Mouse (Mus musculus): ENCODE data around the gene Aldh3b1.

The Aldh3b1 gene

DNA sequence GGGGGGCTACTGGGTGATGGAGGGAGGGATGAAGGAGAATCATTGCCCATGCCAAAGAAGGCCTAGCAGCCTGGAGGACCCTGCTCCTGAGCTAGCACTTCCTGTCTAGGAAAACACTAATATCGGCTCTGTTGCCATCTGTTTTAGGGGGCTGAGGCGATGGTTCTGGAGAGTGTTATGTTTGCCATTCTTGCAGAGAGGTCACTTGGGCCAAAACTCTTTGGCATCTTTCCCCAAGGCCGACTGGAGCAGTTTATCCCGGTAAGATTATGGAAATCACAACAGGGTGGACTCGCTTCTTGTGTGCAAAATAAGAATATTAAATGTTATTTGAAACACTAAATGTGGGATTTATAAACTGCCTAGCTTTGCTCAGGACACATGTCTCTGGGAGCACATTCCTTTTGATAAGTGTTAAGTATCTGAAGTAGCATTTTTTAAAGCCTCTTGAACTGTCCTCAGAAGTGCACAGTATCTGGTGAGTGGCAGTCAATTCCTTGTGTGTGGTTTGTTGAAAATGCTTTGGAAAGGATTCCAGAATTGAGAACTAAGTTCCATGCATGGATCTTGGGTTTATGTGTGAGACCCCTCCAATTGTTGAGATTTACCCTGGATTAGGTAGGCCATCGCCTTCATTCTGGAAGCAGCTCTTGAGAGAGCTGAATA lies 45.1 kb downstream of the Aldh3b1 start:
- DNase-seq (ENCODE audit: low read depth, low spot score), result no peak

DNA sequence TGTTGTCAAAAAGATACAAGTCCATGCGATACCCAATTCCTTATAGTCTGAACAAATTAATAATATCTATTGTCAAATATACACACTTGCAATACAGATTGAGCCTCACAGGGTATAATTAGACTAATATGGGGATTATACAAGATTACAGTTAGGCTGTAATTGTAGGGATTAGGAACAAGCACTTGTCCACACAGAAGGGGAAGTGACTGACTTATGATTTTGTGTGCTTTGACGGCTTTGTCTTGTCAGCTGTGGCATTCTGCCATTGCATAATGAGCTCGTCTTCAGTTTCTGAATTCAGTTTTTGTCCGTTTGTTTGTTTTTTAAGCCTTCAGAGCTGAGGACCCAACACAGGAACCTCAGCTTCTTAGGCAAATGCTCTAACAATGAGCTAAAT lies 47.4 kb downstream of the Aldh3b1 start:
- no peak for DNase-seq (ENCODE audit: low read depth, low spot score)

DNA sequence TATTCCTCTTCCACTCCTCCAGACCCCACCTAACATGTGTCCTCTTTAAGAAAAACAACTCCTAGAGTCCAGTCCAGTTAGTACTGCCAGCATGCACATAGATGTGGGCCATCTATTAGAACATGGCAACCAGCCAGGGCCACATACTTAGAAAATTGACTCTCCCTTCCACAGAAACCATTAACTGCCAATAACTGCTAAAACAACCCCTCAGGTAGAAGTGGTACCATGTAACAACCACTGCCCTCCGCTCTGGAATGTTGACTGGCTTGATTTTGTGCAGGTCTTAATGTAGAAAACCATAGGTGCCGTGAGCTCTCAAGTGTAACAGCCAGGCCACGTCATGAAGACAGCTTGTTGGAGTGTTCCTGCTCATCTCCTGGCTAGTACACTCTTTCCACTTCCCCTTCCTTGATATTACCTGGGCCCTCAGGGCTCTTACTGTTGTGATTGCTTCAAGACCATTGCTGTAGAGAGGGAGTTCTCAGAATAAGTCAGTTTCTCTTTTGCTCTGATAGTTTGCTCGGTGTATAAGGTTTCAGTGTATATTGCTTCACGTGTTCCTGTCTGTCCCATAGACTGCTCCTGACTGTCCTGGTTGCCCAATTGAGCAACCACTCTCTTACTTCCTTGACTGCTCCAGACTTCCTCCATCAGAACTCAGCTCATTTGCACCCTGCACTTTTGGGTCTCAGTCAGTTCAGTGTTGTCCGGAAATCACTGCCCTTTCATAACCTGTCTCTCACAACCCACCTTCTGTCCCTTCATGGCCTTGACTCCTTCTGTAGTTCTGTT lies 49.4 kb downstream of the Aldh3b1 start:
- DNase-seq (ENCODE audit: low read depth, low spot score), result no peak

DNA sequence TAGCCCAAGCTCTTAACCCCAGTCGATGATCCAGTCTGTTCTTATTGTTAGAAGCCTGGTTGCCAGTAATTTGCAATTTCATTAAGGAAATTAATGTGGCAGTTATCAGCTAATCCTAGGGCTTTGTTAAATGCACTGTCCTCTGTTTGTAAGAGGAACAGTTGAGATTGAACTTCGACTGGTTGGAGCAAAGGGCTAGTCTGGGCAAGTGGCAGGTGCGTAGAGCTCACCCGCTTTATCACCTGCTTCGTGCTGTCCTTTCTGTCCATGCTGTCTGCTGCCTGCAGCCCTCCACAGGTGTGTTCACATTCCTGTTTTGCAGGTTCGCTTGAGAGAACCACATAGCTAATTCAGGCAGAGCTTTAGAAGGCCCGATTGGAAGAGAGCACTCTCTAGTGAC lies 54.6 kb downstream of the Aldh3b1 start:
- no peak for DNase-seq (ENCODE audit: low read depth, low spot score)

DNA sequence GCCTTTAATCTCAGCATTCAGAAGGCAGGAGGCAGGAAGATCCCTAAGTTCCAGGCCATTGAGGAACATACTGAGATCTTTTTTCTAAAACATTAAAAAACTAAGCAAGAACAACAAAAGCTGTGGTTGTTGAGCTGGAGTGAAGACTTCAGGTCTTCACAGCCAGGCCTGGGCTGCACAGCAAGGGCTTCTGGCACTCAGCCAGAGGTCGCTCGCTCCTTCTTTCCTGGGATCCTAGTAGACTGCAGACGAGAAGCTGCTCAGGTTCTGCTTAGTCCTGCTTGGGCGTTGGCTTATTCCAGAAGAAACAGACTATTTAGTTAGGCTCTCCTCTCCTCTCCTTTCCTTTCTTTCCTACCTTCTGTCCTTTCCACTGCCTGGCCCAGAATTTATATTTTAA lies 57.2 kb downstream of the Aldh3b1 start:
- no peak for DNase-seq (ENCODE audit: low read depth, low spot score)

DNA sequence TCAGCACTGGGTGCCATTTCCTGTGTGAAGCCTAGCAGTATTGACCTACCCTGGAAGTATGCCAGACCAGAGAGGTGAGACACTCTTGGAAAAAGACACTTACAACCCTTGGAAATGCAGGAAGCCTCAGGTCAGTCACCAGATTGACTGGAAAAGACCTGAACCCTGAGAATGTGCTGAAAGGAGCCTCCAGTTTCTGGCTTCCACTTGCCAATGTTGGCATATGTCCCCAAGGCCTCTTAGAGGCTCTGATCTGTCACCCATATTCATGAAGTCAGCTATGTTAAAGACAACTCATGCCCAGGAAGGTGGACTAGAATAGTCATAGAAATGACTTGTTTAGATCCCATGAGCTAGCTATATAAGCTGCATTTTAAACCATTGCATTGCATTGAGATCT lies 58.1 kb downstream of the Aldh3b1 start:
- DNase-seq (ENCODE audit: low read depth, low spot score), result no peak

DNA sequence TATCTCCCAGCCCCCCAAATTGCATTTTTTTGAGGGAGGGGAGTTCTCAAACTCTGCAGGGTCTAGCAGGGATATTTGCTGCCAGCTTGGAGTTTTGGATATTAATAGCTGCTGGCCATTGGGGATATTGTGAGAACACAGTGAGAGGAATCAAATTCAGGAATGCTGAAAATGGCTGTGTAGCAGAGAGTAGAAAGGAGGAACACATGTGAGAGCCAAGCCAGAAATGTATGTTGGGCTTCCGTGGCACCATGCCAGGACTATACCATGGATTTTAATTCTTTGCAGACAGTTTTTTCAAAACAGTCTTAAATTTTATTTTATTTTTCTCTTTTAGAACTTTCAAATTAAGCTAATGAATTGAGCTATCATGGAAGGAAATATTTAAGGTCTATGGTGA lies 61.3 kb downstream of the Aldh3b1 start:
- DNase-seq (ENCODE audit: low read depth, low spot score), result no peak

DNA sequence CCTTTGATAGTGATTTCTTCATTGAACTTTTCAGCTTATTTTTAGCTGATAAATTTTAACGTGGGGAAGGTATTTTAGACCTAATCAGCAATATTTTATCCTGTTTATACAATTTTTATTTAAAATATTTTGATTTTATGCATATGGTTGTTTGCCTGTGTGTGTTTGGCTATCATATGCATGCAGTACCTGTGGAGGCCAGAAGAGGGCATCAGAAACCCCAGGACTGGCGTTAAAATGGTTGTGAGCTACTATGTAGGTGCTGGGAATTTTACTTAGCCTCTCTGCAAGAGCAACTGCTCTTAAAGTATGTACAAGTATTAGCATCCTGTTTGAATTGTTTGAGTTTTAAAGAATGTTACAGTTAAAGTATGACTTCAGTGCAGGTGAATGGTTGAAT lies 64.6 kb downstream of the Aldh3b1 start:
- no peak for DNase-seq (ENCODE audit: low read depth, low spot score)

Measured in brain, embryonic 18.5 days (tissue).